Mouse (Mus musculus): ENCODE measurements at regions not wholly inside any gene's neighbourhood (a gene's known extent, or its start where the extent isn't known, plus 50 kb on each side); places are given as distances from the start of the nearest gene placed in this dataset.

- Histone ChIP-seq H3K27ac (ENCODE audit: insufficient read depth, low read length) (no peak overlapping the region), H3K4me3 (ENCODE audit: insufficient read depth, low read length) (no peak overlapping the region), H3K4me1 (ENCODE audit: control insufficient read depth, insufficient read depth, low read length) (no peaks in the 10 kb centered on the region)
- TF ChIP-seq POLR2A (IDR thresholded peaks at IDR 0.05; ENCODE audit: extremely low read depth, insufficient read depth, low read length) (no peak), CTCF (IDR thresholded peaks at IDR 0.05; ENCODE audit: extremely low read depth, insufficient read depth, low read length) (no peak)
These were observed 104.2 kb downstream of the Edn3 start for GRCm38 (mm10) chr2:174864657-174865056.

- TF ChIP-seq CTCF (IDR thresholded peaks at IDR 0.05; ENCODE audit: extremely low read depth, insufficient read depth, low read length): no peak
- TF ChIP-seq POLR2A (IDR thresholded peaks at IDR 0.05; ENCODE audit: extremely low read depth, insufficient read depth, low read length): no peak
- Histone ChIP-seq H3K4me1 (ENCODE audit: control insufficient read depth, insufficient read depth, low read length) (no peaks in the 10 kb centered on the region), H3K4me3 (ENCODE audit: insufficient read depth, low read length) (no peak overlapping the region), H3K27ac (ENCODE audit: insufficient read depth, low read length) (no peak overlapping the region)
These were observed 106.1 kb downstream of the Edn3 start for GRCm38 (mm10) chr2:174866546-174866945.

- Histone ChIP-seq H3K4me3 (ENCODE audit: insufficient read depth, low read length) (no peak overlapping the region), H3K4me1 (ENCODE audit: control insufficient read depth, insufficient read depth, low read length) (no peaks in the 10 kb centered on the region), H3K27ac (ENCODE audit: insufficient read depth, low read length) (no peak overlapping the region)
- TF ChIP-seq POLR2A (IDR thresholded peaks at IDR 0.05; ENCODE audit: extremely low read depth, insufficient read depth, low read length) (no peak), CTCF (IDR thresholded peaks at IDR 0.05; ENCODE audit: extremely low read depth, insufficient read depth, low read length) (no peak)
These were observed 107.0 kb downstream of the Edn3 start for GRCm38 (mm10) chr2:174867397-174867796.

- Histone ChIP-seq H3K4me3 (ENCODE audit: insufficient read depth, low read length) (no peak overlapping the region), H3K4me1 (ENCODE audit: control insufficient read depth, insufficient read depth, low read length) (no peaks in the 10 kb centered on the region), H3K27ac (ENCODE audit: insufficient read depth, low read length) (no peak overlapping the region)
- no peak for TF ChIP-seq CTCF (IDR thresholded peaks at IDR 0.05; ENCODE audit: extremely low read depth, insufficient read depth, low read length)
- TF ChIP-seq POLR2A (IDR thresholded peaks at IDR 0.05; ENCODE audit: extremely low read depth, insufficient read depth, low read length): no peak
These were observed 107.8 kb downstream of the Edn3 start for GRCm38 (mm10) chr2:174868186-174868585.

- Histone ChIP-seq H3K4me3 (ENCODE audit: insufficient read depth, low read length) (no peak overlapping the region), H3K27ac (ENCODE audit: insufficient read depth, low read length) (no peak overlapping the region), H3K4me1 (ENCODE audit: control insufficient read depth, insufficient read depth, low read length) (no peaks in the 10 kb centered on the region)
- TF ChIP-seq POLR2A (IDR thresholded peaks at IDR 0.05; ENCODE audit: extremely low read depth, insufficient read depth, low read length) (no peak), CTCF (IDR thresholded peaks at IDR 0.05; ENCODE audit: extremely low read depth, insufficient read depth, low read length) (no peak)
These were observed 108.4 kb downstream of the Edn3 start for GRCm38 (mm10) chr2:174868743-174869369.

- TF ChIP-seq CTCF (IDR thresholded peaks at IDR 0.05; ENCODE audit: extremely low read depth, insufficient read depth, low read length) (no peak), POLR2A (IDR thresholded peaks at IDR 0.05; ENCODE audit: extremely low read depth, insufficient read depth, low read length) (no peak)
- Histone ChIP-seq H3K27ac (ENCODE audit: insufficient read depth, low read length) (no peak overlapping the region), H3K4me1 (ENCODE audit: control insufficient read depth, insufficient read depth, low read length) (no peaks in the 10 kb centered on the region), H3K4me3 (ENCODE audit: insufficient read depth, low read length) (no peak overlapping the region)
These were observed 109.9 kb downstream of the Edn3 start for GRCm38 (mm10) chr2:174870284-174870683.

GRCm38 (mm10) chr2:174871225-174871624, 110.8 kb downstream of the Edn3 start:
- TF ChIP-seq POLR2A (IDR thresholded peaks at IDR 0.05; ENCODE audit: extremely low read depth, insufficient read depth, low read length) (no peak), CTCF (IDR thresholded peaks at IDR 0.05; ENCODE audit: extremely low read depth, insufficient read depth, low read length) (no peak)
- Histone ChIP-seq H3K27ac (ENCODE audit: insufficient read depth, low read length) (no peak overlapping the region), H3K4me3 (ENCODE audit: insufficient read depth, low read length) (no peak overlapping the region), H3K4me1 (ENCODE audit: control insufficient read depth, insufficient read depth, low read length) (no peaks in the 10 kb centered on the region)

- no peak overlapping the region for H3K4me3 ChIP-seq (ENCODE audit: insufficient read depth, low read length)
- H3K4me1 ChIP-seq (ENCODE audit: control insufficient read depth, insufficient read depth, low read length): no peaks in the 10 kb centered on the region
- TF ChIP-seq CTCF (IDR thresholded peaks at IDR 0.05; ENCODE audit: extremely low read depth, insufficient read depth, low read length) (no peak), POLR2A (IDR thresholded peaks at IDR 0.05; ENCODE audit: extremely low read depth, insufficient read depth, low read length) (no peak)
- no peak overlapping the region for H3K27ac ChIP-seq (ENCODE audit: insufficient read depth, low read length)
These were observed 111.4 kb downstream of the Edn3 start for GRCm38 (mm10) chr2:174871844-174872243.

GRCm38 (mm10) chr2:174876886-174877285, 116.5 kb downstream of the Edn3 start:
- no peak for TF ChIP-seq POLR2A (IDR thresholded peaks at IDR 0.05; ENCODE audit: extremely low read depth, insufficient read depth, low read length)
- no peak for TF ChIP-seq CTCF (IDR thresholded peaks at IDR 0.05; ENCODE audit: extremely low read depth, insufficient read depth, low read length)
- Histone ChIP-seq H3K4me1 (ENCODE audit: control insufficient read depth, insufficient read depth, low read length) (no peaks in the 10 kb centered on the region), H3K27ac (ENCODE audit: insufficient read depth, low read length) (no peak overlapping the region), H3K4me3 (ENCODE audit: insufficient read depth, low read length) (no peak overlapping the region)

- H3K27ac ChIP-seq (ENCODE audit: insufficient read depth, low read length): no peak overlapping the region
- H3K4me3 ChIP-seq (ENCODE audit: insufficient read depth, low read length): no peak overlapping the region
- TF ChIP-seq CTCF (IDR thresholded peaks at IDR 0.05; ENCODE audit: extremely low read depth, insufficient read depth, low read length) (no peak), POLR2A (IDR thresholded peaks at IDR 0.05; ENCODE audit: extremely low read depth, insufficient read depth, low read length) (no peak)
- H3K4me1 ChIP-seq (ENCODE audit: control insufficient read depth, insufficient read depth, low read length): no peaks in the 10 kb centered on the region
These were observed 118.6 kb downstream of the Edn3 start for GRCm38 (mm10) chr2:174878979-174879378.
